Comparison of ENCODE assay signal across 25 mouse cellular contexts in genomic region chr8:121403821-121404220, GRCm38 (mm10).
"Had no signal": no experiment of that assay in that cellular context is flagged by ENCODE, and none has a peak within 500 bp of the region (broad histone marks: within the 10 kb centered on the region; RNA-seq: fewer than 3 reads in every experiment).

No protein-coding gene starts in this region.

- H3K27ac ChIP-seq: heart, adult 2 months; heart, embryonic 13.5 days; heart, embryonic 15.5 days; hindbrain, embryonic 13.5 days; hindbrain, embryonic 15.5 days; layer of hippocampus, adult 2 months; limb, embryonic 10.5 days; limb, embryonic 12.5 days; liver, embryonic 13.5 days; liver, embryonic 15.5 days had no signal

- H3K9me3 ChIP-seq: heart, embryonic 15.5 days; hindbrain, embryonic 13.5 days; hindbrain, embryonic 15.5 days; limb, embryonic 10.5 days; liver, embryonic 13.5 days; liver, embryonic 15.5 days had no signal

- H3K4me3 ChIP-seq: heart, adult 2 months; heart, embryonic 13.5 days; heart, embryonic 15.5 days; hindbrain, embryonic 13.5 days; hindbrain, embryonic 15.5 days; layer of hippocampus, adult 2 months; limb, embryonic 10.5 days; limb, embryonic 12.5 days; liver, embryonic 13.5 days; liver, embryonic 15.5 days had no signal

- H3K36me3 ChIP-seq: heart, embryonic 13.5 days; heart, embryonic 15.5 days; hindbrain, embryonic 13.5 days; hindbrain, embryonic 15.5 days; limb, embryonic 10.5 days; limb, embryonic 12.5 days; liver, embryonic 13.5 days; liver, embryonic 15.5 days had no signal

- H3K4me1 ChIP-seq: heart, embryonic 13.5 days; hindbrain, embryonic 15.5 days; liver, embryonic 13.5 days had no signal

- H3K4me2 ChIP-seq: heart, embryonic 11.5 days; heart, embryonic 13.5 days; heart, embryonic 15.5 days; hindbrain, embryonic 13.5 days; hindbrain, embryonic 15.5 days; limb, embryonic 12.5 days; liver, embryonic 11.5 days; liver, embryonic 13.5 days; liver, embryonic 15.5 days had no signal

- H3K27me3 ChIP-seq: heart, embryonic 13.5 days; liver, embryonic 13.5 days; liver, embryonic 15.5 days had no signal

- H3K9ac ChIP-seq: heart, embryonic 13.5 days; heart, embryonic 15.5 days; hindbrain, embryonic 13.5 days; hindbrain, embryonic 15.5 days; limb, embryonic 12.5 days; liver, embryonic 13.5 days; liver, embryonic 15.5 days; liver, postnatal 0 days had no signal

- ATAC-seq: intestine, embryonic 16.5 days; liver, postnatal 0 days had no signal

- DNase-seq: gastrocnemius, postnatal 14 days; gastrocnemius, postnatal 36 days; heart, adult 11 months; heart, adult 2 months; heart, postnatal 14 days; heart, postnatal 36 days; kidney, adult 18-20 months; kidney, adult 8-10 months; kidney, postnatal 10 days; kidney, postnatal 25 days; kidney, postnatal 4 days; liver; liver, embryonic 13.5 days; liver, postnatal 0 days had no signal
